Mouse (Mus musculus): ENCODE measurements at regions not wholly inside any gene's neighbourhood (a gene's known extent, or its start where the extent isn't known, plus 50 kb on each side); places are given as distances from the start of the nearest gene placed in this dataset.

DNA sequence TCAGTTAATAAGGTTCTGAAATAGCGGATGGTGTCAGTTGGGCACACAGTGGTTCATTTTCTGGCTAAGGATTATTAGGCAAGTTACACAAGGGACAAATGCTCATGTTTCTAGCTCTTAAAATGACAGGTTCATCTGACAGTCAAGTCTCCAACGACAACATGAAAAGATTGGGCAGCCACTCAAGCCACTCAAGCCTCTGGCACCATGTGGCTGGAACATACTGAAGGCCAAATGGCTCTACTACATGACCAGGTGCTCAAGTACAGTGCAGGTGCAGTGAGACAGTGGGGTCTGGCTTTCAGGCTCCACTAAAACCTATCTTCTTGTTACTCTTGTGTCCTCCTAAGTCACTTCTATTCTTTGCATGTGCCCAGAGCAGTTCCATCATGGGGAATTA is 441.2 kb upstream of the Tmpo start:
- no peak overlapping the region for H3K27ac ChIP-seq (replicated peaks; ENCODE audit: low read depth, low read length)
- H3K4me1 ChIP-seq (ENCODE audit: control insufficient read depth, insufficient read depth, insufficient read length, low read length): no peaks in the 10 kb centered on the region
- H3K4me3 ChIP-seq (ENCODE audit: insufficient read depth, low read depth, low read length): no peak overlapping the region

DNA sequence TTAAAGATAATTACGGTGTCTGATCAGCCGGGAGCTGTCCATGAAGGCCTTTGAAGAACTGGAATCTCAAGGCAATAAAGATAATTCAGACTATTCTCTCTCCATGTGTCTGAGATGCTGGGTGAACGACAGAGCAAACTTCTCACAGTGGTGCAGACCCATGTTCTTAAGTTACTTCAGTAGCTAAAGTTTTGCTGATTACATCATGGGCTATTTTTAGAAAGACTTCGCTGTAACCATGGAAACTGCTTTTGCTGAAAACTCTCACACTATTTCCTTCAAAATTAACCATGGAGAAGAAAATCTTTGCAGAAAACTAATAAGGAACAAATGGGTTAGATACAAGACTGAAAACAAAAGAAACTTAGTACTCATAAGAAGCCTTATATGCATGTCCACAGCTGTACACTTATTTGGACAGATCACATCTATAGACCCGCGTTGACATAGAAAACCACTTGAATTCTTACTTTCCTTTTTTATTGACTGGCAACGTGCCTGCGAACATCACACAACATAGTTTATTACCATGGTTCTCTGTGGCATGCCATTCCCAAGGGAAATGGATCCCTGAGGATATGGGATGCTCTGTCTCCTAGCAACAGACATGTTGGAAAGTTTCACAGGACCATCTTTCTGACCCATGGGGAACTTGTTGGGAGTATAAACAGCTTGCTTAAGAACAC is 432.8 kb upstream of the Tmpo start:
- no peak overlapping the region for H3K4me3 ChIP-seq (ENCODE audit: insufficient read depth, low read depth, low read length)
- no peak overlapping the region for H3K27ac ChIP-seq (replicated peaks; ENCODE audit: low read depth, low read length)
- H3K4me1 ChIP-seq (ENCODE audit: control insufficient read depth, insufficient read depth, insufficient read length, low read length): no peaks in the 10 kb centered on the region

DNA sequence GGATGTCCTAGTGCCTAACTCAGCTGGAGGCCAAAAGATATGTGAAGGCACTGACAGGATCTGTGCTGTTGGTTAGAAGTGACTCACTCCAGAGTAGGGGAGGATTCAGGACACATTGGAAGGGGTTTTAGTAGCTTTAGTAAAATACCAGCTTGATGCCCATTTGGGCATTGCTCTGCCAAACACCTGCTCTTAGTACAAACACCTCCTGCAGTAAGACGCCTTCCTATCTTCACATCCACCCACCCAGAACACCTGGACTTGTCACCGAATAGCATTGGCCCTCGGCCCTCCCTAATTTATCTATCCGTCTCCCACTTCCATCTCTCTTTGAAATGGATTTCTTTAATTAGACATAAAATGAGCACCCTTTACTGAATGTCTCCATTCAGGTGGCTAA is 430.9 kb upstream of the Tmpo start:
- no peak overlapping the region for H3K27ac ChIP-seq (replicated peaks; ENCODE audit: low read depth, low read length)
- H3K4me1 ChIP-seq (ENCODE audit: control insufficient read depth, insufficient read depth, insufficient read length, low read length): no peaks in the 10 kb centered on the region
- no peak overlapping the region for H3K4me3 ChIP-seq (ENCODE audit: insufficient read depth, low read depth, low read length)

DNA sequence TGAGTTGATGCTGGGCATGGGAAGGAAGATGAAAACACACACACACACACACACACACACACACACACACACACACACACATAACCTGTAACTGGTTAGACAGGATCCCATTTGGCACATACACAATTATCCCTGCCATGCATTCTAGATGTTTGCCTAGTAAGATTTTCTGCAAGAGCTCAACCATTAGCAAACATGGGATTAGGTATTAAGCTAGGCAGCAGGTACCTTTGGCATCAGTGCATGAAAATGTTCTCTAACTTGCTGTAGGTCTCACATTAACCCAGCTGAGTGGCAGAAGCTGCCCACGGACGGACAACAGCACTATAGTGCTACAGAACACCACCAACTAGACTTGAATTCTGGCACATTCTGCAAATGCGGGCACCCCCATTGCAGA is 413.8 kb upstream of the Tmpo start:
- Histone ChIP-seq H3K27ac (replicated peaks; ENCODE audit: low read depth, low read length) (no peak overlapping the region), H3K4me1 (ENCODE audit: control insufficient read depth, insufficient read depth, insufficient read length, low read length) (no peaks in the 10 kb centered on the region), H3K4me3 (ENCODE audit: insufficient read depth, low read depth, low read length) (no peak overlapping the region)

DNA sequence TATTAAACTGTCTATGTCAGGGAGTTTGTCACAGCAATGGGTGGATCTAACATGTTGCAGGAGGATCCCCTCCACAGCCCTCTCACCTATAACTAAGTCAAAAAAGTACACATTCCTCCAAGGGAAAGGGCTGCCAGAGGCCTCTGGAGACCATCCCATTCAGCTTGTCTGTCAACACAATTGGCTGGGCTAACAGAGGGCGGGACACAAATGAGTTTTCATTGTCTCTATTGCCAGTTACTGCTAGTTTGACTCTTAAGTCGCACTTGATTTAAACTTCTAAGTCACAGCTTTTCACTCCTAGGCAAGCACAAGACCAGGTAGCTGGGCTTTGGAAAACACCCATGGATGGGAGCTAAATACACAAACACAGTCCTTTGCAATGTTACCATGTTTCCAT is 412.3 kb upstream of the Tmpo start:
- no peak overlapping the region for H3K4me3 ChIP-seq (ENCODE audit: insufficient read depth, low read depth, low read length)
- no peaks in the 10 kb centered on the region for H3K4me1 ChIP-seq (ENCODE audit: control insufficient read depth, insufficient read depth, insufficient read length, low read length)
- no peak overlapping the region for H3K27ac ChIP-seq (replicated peaks; ENCODE audit: low read depth, low read length)

DNA sequence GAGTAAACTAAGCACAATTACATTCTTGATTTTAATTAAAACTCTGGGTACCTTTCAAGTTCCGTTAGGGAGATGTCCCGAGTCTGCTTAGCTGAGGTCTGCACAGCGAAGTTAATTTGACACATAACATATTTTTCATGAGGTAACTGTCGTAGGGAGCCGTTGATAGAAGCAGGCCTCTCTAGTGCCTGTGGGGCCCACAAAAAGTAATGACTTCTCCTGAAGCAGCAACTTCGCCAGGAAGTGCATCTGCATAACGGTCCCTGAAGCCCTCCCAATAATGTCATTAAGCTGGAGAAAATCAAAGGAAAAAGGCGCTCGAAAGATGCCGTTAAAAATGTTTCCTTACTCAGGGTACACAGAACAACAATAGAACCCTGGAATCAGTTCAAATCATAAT is 410.7 kb upstream of the Tmpo start:
- no peaks in the 10 kb centered on the region for H3K4me1 ChIP-seq (ENCODE audit: control insufficient read depth, insufficient read depth, insufficient read length, low read length)
- no peak overlapping the region for H3K27ac ChIP-seq (replicated peaks; ENCODE audit: low read depth, low read length)
- H3K4me3 ChIP-seq (ENCODE audit: insufficient read depth, low read depth, low read length): no peak overlapping the region

DNA sequence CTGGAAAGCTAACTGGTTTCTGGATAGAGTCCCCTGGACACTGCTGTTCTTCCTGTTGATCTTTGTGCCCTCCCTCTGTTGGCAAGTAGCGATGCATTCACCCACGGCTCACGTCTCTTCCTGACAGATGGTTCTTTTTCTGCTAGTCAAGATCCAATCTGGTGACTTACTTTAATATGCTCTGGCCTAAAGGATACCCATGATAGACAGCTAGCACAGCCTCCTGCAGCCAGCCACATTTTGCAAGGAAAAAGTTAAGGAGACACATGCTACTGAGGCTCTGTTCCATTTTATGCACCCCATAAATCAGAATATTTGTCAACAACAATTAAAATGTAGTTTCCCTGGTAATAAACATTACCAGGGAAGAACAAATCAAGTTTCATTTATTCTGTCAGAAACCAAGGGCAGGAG is 410.3 kb upstream of the Tmpo start:
- Histone ChIP-seq H3K27ac (replicated peaks; ENCODE audit: low read depth, low read length) (no peak overlapping the region), H3K4me1 (ENCODE audit: control insufficient read depth, insufficient read depth, insufficient read length, low read length) (no peaks in the 10 kb centered on the region), H3K4me3 (ENCODE audit: insufficient read depth, low read depth, low read length) (no peak overlapping the region)

DNA sequence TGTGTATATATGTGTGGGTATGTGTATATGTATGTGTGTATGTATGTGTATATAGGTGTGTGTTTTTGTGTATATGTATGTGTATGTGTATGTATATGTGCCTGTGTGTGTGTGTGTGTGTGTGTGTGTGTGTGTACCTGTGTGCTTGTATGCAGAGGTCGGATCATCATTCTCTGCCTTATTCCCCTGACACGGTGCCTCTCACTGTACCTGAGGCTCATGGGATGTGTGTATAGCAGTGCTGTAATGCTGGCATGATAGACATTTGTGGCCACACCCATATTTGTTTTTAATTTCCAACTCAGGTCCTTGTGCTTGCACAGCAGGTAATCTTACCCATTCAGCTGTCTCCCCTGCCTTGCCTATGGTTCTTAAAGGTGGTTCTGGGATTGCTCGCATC is 402.1 kb upstream of the Tmpo start:
- Histone ChIP-seq H3K27ac (replicated peaks; ENCODE audit: low read depth, low read length) (no peak overlapping the region), H3K4me3 (ENCODE audit: insufficient read depth, low read depth, low read length) (no peak overlapping the region), H3K4me1 (ENCODE audit: control insufficient read depth, insufficient read depth, insufficient read length, low read length) (no peaks in the 10 kb centered on the region)

DNA sequence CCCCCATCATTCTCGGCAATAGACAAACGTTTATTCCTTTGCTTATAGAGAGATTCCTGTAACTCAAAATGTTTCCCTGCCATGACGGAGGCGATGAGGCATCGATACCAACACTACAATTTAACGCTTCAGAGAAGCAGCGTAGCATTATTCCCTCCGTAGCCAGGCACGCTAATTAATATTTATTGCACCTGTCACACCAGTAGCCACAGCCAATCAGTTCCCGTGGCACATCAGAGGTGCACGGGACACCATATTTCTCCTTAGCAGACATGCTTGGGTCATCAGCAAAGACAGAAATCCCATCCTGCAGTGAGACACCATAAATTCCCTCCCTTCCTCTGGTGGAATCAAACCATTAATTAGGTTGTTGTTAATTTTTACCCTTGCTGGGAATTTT is 399.8 kb upstream of the Tmpo start:
- H3K4me1 ChIP-seq (ENCODE audit: control insufficient read depth, insufficient read depth, insufficient read length, low read length): no peaks in the 10 kb centered on the region
- H3K4me3 ChIP-seq (ENCODE audit: insufficient read depth, low read depth, low read length): no peak overlapping the region
- no peak overlapping the region for H3K27ac ChIP-seq (replicated peaks; ENCODE audit: low read depth, low read length)

DNA sequence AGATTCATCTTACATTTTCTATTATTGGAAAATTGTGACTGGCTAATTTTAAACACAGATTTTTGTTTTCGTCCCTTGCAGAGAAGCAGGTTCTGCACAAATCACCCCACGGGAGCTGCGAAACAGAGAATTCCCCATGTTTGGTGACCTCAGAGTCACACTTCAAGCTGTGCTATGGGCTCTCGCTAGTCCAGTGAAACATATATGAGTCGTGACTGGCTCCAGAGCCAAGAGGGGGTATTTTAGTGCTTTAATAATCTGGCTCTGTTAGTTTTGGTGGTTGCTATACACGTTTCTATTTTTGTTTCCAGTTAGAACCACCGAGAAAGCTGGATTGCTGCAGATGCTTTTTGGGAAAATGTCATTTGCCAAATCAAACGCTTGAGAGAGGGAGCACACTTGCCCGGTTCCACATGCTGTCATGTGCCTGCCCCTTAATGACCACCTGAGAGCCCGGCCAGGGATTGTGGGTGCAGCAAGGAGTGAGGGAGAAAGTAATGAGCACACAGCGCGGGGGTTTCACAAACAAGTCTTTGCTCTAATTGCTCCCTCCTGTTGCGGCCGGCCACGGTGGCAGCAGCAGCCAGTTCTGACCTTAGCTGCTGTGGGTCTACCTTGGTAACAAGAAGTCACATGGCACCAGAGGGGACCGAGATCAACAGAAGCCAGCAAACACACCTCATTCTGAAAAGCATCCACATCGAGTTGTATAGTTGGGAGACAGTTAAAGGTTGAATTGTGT is 394.4 kb upstream of the Tmpo start:
- no peak overlapping the region for H3K4me3 ChIP-seq (ENCODE audit: insufficient read depth, low read depth, low read length)
- H3K4me1 ChIP-seq (ENCODE audit: control insufficient read depth, insufficient read depth, insufficient read length, low read length): no peaks in the 10 kb centered on the region
- H3K27ac ChIP-seq (replicated peaks; ENCODE audit: low read depth, low read length): no peak overlapping the region

DNA sequence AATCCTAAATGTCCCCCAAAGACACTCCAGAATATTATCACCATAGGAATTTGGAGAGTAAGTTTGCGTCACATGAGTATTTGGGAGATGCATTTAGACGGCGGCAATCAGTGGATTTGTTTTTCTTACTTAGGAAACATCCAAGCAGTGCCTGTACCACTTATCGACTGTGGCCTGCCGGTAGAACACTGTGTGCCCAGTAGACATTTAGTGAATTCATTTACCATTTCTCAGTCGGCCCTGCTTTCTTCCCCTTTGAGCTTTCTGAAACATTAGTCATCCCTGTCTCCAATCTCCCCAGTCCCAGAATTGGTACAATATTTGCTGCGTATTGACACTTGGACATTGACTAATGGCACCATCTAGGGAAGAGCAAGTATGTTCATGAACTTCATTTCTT is 391.7 kb upstream of the Tmpo start:
- Histone ChIP-seq H3K4me1 (ENCODE audit: control insufficient read depth, insufficient read depth, insufficient read length, low read length) (no peaks in the 10 kb centered on the region), H3K27ac (replicated peaks; ENCODE audit: low read depth, low read length) (no peak overlapping the region), H3K4me3 (ENCODE audit: insufficient read depth, low read depth, low read length) (no peak overlapping the region)

DNA sequence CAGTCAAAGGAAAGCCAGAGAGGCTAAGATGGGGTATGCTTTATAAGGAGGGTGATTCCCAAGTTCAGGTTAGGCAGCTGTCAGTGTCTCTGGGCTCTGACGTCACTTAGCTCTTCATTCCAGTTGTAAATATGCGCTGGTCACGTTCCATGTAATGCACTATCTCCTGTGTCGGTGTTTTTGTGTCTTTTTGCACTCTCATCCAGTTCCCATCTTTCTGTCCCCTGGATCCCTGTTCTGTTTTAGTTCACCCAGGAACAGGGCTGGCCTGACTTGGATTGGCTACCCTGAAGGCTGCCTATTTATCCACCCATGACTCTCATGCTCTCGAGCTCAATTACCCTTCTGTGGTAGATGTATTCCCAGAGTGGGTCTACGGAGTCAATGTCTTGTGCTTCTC is 387.9 kb upstream of the Tmpo start:
- Histone ChIP-seq H3K4me1 (ENCODE audit: control insufficient read depth, insufficient read depth, insufficient read length, low read length) (no peaks in the 10 kb centered on the region), H3K27ac (replicated peaks; ENCODE audit: low read depth, low read length) (no peak overlapping the region)

DNA sequence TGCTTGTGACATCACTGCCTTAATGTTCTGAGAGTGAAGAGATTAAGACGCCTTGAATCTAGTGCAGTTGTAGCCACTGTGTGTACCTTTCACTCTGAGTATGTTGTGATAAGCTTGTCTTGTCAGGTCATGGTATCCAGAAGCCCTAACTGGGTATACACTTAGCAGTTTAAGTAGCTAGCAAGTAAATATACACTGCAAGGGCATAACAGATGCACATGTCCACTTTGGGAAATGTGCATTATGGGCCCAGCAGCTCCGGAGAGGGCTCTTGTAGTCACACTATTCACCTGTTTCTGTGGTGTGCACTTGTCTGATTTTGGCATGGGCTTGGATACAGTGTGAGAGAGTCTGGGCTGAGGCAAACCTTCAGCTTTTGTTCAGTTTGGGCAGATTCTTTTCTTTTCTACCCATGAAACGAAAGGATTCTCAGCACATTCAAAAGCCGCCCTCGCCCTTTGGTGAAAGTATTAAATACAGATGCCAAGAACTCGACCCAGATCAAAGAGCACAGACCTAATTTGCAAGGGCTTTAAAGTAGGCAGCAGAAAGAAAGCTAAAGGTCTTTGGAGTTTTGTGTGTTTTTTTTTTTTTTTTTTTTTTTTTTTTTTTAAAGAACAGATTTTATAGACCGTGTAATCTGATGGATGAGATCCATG is 385.1 kb upstream of the Tmpo start:
- Histone ChIP-seq H3K4me1 (ENCODE audit: control insufficient read depth, insufficient read depth, insufficient read length, low read length) (no peaks in the 10 kb centered on the region), H3K4me3 (ENCODE audit: insufficient read depth, low read depth, low read length) (no peak overlapping the region), H3K27ac (replicated peaks; ENCODE audit: low read depth, low read length) (no peak overlapping the region)

More for the DNA sequence above, 387.9 kb upstream of the Tmpo start:
- H3K4me3 ChIP-seq (ENCODE audit: insufficient read depth, low read depth, low read length): no peak overlapping the region

DNA sequence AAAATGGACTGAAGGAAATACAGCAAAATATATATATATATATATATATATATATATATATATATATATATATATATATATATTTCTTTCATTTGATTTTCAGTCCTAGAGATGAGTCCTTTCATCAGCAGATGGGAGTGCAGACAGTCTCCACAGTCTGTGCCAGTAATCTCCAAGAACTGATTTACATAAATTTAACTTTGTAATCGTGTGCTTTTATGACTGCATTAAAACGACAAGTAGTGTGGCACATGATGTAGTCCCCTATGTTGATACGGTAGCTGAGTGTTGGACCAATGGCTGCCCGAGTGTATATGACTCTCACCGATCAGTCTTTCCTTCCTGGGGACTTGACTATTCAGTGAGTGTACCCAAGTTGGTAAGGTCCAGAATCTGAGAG is 378.2 kb upstream of the Tmpo start:
- Histone ChIP-seq H3K27ac (replicated peaks; ENCODE audit: low read depth, low read length) (no peak overlapping the region), H3K4me1 (ENCODE audit: control insufficient read depth, insufficient read depth, insufficient read length, low read length) (no peaks in the 10 kb centered on the region), H3K4me3 (ENCODE audit: insufficient read depth, low read depth, low read length) (no peak overlapping the region)

DNA sequence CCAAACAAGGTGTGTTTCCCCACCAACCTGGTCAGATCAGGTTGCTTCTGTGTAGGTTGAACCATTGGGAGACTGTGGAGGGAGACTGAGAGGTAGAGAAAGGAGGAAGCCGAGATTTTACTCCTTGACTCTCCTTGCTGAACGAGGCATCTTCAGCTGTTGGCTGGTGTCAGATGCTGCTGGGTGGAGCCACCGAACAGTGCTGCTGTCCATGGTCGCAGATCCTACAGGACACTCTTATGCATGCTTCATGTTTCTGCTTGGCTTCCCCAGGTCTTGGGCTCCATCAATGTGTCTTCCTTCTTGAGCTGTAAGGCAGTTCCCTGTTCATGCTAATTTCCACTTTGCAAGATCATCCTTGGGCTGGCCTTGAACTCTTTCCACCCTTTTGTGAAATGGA is 367.0 kb upstream of the Tmpo start:
- H3K27ac ChIP-seq (replicated peaks; ENCODE audit: low read depth, low read length): no peak overlapping the region
- H3K4me3 ChIP-seq (ENCODE audit: insufficient read depth, low read depth, low read length): no peak overlapping the region
- no peaks in the 10 kb centered on the region for H3K4me1 ChIP-seq (ENCODE audit: control insufficient read depth, insufficient read depth, insufficient read length, low read length)

DNA sequence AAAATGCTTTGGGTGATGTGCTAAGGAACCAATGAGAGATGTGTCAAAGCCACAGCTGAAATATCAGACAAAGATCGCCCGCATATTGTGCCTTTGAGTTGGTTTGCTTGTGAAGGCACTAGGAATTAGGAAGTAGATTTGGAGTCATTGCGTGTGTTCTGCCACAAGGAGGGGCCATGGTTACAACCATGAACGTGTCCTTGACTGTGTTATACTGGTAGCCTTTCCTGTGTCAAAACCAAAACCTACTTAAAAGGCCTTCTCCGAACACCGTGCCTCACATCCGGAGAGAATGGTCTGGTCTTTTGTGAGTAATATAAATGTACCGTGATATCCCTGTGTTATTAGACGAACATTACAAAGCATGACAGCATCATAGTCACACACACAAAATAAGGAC is 365.0 kb upstream of the Tmpo start:
- Histone ChIP-seq H3K4me1 (ENCODE audit: control insufficient read depth, insufficient read depth, insufficient read length, low read length) (no peaks in the 10 kb centered on the region), H3K4me3 (ENCODE audit: insufficient read depth, low read depth, low read length) (no peak overlapping the region), H3K27ac (replicated peaks; ENCODE audit: low read depth, low read length) (no peak overlapping the region)
